Mouse (Mus musculus) mesoderm, embryonic 11.5 days (tissue): ENCODE data around the gene Spint4.
"Not testable (repeated sequence)": the region's sequence is repeated elsewhere in the genome, so short reads cannot be mapped to it uniquely, and the experiment has no call there.

ENCODE experiments used
- DNase-seq: peaks from one replicate; pipeline ENCODE4 v3.0.0-alpha.2; 2012; ENCODE audit warnings: low read depth, low spot score

Spint4 gene

DNA sequence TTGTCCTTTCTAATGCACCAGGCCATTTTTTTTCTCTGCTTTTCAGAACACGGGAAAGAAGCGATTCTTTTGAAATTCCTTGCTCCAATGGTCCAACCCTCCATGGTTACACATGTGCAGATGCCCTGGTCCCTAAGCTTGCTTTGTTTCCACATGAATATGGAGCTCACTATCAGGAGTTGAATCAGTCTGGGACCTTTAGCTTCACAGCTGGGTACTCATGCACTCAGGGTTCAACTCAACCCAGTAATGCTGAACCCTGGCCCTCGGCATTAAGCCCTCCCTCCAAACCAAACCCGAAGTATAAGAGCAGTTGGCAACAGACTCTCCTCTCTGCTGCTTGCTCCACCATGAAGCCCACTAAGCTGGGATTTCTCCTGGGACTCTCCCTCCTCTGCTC is at the start of gene Spint4:
Spint4 (plus strand) TSS at position 301 of the 400 bp plus-strand sequence.
- DNase-seq, result no peak

GRCm38 (mm10) chr2:164655858-164656257 is 42.4 kb upstream of the Spint4 start, which contains the start of gene Wfdc10:
Gene Wfdc10 (plus strand): TSS chr2:164656046.
- peak; percentile 66 for DNase-seq

- no peak for DNase-seq
Observed at GRCm38 (mm10) chr2:164656483-164656882, 41.8 kb upstream of the Spint4 start, which contains the start of gene Wfdc9. Gene Wfdc9 (minus strand): TSS chr2:164656583.

- DNase-seq, result no peak
Observed at GRCm38 (mm10) chr2:164664851-164665250, 33.5 kb upstream of the Spint4 start.

GRCm38 (mm10) chr2:164670261-164670660 is 28.0 kb upstream of the Spint4 start:
- DNase-seq, result no peak

DNA sequence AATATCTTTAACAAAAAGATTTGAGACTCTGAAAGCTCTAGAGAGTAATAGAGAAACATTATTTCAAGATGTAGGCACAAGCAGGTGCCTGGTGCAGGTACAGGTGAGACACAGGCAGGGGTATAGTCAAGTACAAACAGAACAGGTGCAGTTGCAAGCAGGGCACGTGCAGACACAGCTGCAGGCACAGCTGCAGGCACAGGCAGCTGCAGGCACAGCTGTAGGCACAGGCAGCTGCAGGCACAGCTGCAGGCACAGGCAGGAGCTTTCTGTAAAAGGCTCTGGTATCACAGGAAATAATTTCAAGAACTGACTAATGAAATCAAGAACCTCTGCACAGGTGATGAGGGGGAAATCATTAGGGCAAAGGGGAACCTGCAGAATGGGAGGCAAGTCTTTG is 27.4 kb upstream of the Spint4 start:
- no peak for DNase-seq

- no peak for DNase-seq
Observed at GRCm38 (mm10) chr2:164673987-164674386, 24.3 kb upstream of the Spint4 start, which contains the start of gene Wfdc11. Gene Wfdc11 (minus strand): TSS chr2:164674087.

DNA sequence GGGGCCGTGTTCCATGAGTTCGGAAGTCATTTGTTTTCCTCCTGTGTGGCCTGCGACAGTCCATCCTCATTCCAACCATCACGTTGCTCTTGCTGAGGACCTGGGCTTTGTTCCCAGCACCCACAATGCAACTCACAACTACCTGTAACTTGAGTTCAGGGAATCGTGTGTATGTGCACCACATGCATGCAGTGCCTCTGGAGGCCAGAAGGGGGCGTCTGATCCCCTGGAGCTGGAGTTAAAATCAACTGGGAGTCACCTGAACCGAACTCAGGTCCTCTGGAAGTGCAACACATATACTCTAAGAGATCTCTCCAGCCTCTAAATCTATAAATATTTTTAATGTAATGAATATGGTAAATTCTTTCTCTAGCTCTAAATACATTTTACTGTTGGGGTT is 22.2 kb upstream of the Spint4 start:
- no peak for DNase-seq

- DNase-seq, result no peak
Observed at GRCm38 (mm10) chr2:164676916-164677685, 21.2 kb upstream of the Spint4 start.

- peak; percentile 89 for DNase-seq
Observed at GRCm38 (mm10) chr2:164678848-164679625, 19.3 kb upstream of the Spint4 start.

- peak; percentile 18 for DNase-seq
Observed at GRCm38 (mm10) chr2:164679906-164680305, 18.4 kb upstream of the Spint4 start.

- DNase-seq, result no peak
Observed at GRCm38 (mm10) chr2:164684807-164685206, 13.5 kb upstream of the Spint4 start, which contains the start of gene Wfdc13. Gene Wfdc13 (plus strand): TSS chr2:164685107.

- no peak for DNase-seq
Observed at GRCm38 (mm10) chr2:164700959-164701358, 2.7 kb downstream of the Spint4 start.

DNA sequence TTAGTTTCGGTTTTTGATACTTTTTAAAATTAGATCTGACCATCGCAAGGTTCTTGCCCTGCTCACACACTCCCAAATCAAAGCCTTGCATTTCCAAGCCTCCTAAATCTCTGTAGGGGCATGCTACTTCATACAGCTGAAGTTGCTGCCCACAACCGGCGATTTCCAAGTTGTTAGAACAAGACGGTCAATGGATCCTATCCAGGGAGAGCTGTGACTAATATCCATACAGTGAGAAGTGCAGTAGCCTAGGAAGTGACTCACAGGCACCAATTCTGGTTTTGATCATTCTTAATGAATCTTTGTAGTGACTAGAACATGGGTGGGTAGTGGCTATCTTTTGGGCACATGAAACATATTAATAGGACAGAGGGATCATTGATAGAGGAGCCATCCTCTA is 3.5 kb downstream of the Spint4 start:
- DNase-seq, result no peak

- DNase-seq, result no peak
Observed at GRCm38 (mm10) chr2:164704235-164704634, 5.9 kb downstream of the Spint4 start.

DNA sequence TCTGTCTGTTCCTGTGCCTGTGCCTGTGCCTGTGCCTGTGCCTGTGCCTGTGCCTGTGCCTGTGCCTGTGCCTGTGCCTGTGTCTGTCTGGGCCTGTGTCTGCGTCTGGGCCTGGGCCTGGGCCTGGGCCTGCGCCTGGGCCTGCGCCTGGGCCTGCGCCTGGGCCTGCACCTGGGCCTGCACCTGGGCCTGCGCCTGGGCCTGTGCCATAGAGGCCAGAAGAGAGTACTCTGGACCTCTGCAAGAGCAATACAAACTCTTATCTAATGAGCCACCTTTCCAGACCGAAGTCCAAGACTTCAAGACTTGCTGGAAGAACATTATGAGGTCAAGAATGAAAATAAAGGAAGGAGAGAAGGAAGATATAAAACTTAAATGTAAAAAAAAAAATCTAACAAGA is 7.0 kb downstream of the Spint4 start:
- DNase-seq, result no peak

DNA sequence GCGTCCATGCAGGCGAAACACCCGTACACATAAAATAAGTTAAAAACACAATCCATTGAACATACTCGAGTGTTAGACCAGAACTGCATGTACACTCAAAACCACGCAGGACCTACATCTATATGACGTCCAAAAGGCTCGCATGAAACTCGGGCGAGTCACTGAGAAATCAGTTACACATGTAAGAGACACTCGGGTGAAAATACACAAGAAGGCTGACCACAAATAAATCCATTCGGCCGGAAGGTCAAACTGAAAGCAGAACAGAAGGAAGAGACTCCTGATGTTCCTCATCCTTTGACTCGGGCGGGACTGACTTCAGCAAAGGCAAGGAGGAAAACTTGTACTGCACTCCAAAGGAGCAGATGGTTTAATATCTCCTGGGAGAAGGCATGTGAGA is 7.7 kb downstream of the Spint4 start:
- no peak for DNase-seq

DNA sequence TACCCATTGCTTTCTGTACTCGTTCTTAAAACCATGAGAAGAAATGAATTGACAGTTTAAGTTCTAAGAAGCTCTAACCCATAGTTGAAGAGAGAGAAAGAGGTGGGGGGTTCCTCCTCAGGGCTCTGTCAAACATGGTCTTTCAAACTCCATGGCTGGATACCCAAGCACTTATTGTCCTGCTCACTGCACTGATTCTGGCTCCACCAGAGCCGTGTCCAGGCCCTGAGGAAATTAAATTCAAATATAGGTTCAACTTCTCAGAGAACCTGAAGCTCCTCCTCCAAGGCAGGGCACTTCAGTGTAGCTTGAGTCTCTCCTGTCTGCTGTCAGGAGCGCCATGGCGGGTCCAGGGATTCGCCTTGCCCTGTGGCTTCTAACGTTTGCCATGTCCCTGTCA is 16.7 kb downstream of the Spint4 start, which contains the start of gene Spint5:
Spint5 (plus strand) TSS at position 301 of the 400 bp plus-strand sequence.
- DNase-seq, result no peak

GRCm38 (mm10) chr2:164716194-164716786 is 18.0 kb downstream of the Spint4 start:
- DNase-seq, result not testable (repeated sequence)

GRCm38 (mm10) chr2:164723276-164723675 is 25.0 kb downstream of the Spint4 start:
- no peak for DNase-seq

- DNase-seq, result peak; percentile 80
Observed at GRCm38 (mm10) chr2:164725895-164726619, 27.8 kb downstream of the Spint4 start.
